Comparison of ENCODE assay signal across 8 mouse cellular contexts in the genomic region with DNA sequence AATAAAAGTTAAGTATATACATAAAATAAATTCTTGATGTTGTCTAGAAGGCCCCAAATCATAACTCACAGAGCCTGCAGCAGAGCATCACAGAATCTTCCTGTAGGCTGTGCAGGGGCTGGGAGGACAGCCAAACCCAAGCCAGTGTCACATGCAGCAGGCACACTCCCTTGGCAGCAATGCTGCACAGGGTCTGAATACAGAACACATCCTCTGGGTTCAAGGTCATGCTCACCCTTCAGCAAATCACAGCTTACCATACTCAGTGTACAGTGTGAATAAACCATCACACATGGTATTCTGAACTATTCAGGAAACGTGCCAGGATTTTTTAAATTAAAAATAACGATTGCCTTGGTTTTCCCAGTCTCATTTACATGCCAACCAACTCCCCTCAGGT. TPM values are rescaled to one million over a fixed set of nuclear protein-coding genes. Genes with fewer than 3 reads are reported as not detected.
DNase-seq lines count a peak whose midpoint lies in the region; ATAC-seq and TF ChIP-seq lines count a peak whose summit lies in the region.

No protein-coding gene starts in this region.

- no peak for TF ChIP-seq CTCF in left cerebral cortex, adult 2 months (IDR thresholded peaks at IDR 0.05)

- intact Hi-C loops in left cerebral cortex, adult 2 months (cut with DNase I), result loop anchor here (5.0 kb wide), 1 partner anchor 53 kb away; a partner anchor contains a TSS

- no peaks in the 10 kb centered on the region for H3K9me3 ChIP-seq in intestine, embryonic 16.5 days (ENCODE audit: control insufficient read depth, low read length)

- DNase-seq in left cerebral cortex, adult 2 months (ENCODE audit: extremely low spot score in 1 of 2, low spot score in 2 of 2), result no peak
- no peak for DNase-seq in left cerebral cortex, adult 18-20 months (ENCODE audit: low spot score in 2 of 2)
- DNase-seq in brain, adult 2 months (ENCODE audit: low read depth, low spot score), result peak; percentile 58
- peak; percentile 98 for DNase-seq in heart, adult 11 months
- DNase-seq in lung, postnatal 36 days, result peak; percentile 62
- DNase-seq in thymus, postnatal 10 days (ENCODE audit: low spot score in 2 of 2), result no peak
- no peak for DNase-seq in frontal cortex, postnatal 25 days (ENCODE audit: low spot score in 2 of 2)

- H3K27ac ChIP-seq in left cerebral cortex, adult 2 months, result peak overlapping the region; percentile 54
- H3K27ac ChIP-seq in intestine, embryonic 16.5 days (ENCODE audit: low read length), result peak overlapping the region; percentile 77

- H3K4me3 ChIP-seq in left cerebral cortex, adult 2 months, result no peak overlapping the region
- H3K4me3 ChIP-seq in intestine, embryonic 16.5 days (ENCODE audit: low read length), result no peak overlapping the region

- no peaks in the 10 kb centered on the region for H3K27me3 ChIP-seq in intestine, embryonic 16.5 days (replicated peaks; ENCODE audit: control insufficient read depth, insufficient read depth, low read length)

- H3K4me2 ChIP-seq in intestine, embryonic 16.5 days (ENCODE audit: low read depth, low read length), result no peak overlapping the region

- no peaks in the 10 kb centered on the region for H3K36me3 ChIP-seq in intestine, embryonic 16.5 days (ENCODE audit: control insufficient read depth, insufficient read depth, low read length)

- WGBS in intestine, embryonic 16.5 days, result 47% methylated on average over 2 of the region's 2 CpGs

- H3K9ac ChIP-seq in intestine, embryonic 16.5 days (ENCODE audit: low read depth, low read length), result peak overlapping the region; percentile 7; the same call in 1 of the 2 replicates

- ATAC-seq in intestine, embryonic 16.5 days, result peak; percentile 46; the same call in 1 of the 2 replicates

- H3K4me1 ChIP-seq in intestine, embryonic 16.5 days (ENCODE audit: control insufficient read depth, insufficient read depth, low read length), result peaks cover 24% of the 10 kb centered on the region

RNA-seq across cellular contexts. Expression of a gene that starts 52.7 kb away (rescaled TPM):
- total RNA-seq in left cerebral cortex, adult 2 months (2021), result 100 to 1,000 TPM; 248 to 258 TPM
- total RNA-seq in left cerebral cortex, adult 18-20 months (2021), result 100 to 1,000 TPM; 239 to 240 TPM
- polyA plus RNA-seq in intestine, embryonic 16.5 days (2015; fragmentation: Nextera tagmentation; extraction: Ambion mirVana), result 31.5 and 34.0 TPM in 2 replicates

Comparison
In these comparisons a context has a peak if more than half of its experiments do, and no peak if none do; other contexts are left out.
1. DNase-seq: peak in brain, adult 2 months (single experiment), heart, adult 11 months (single experiment) and lung, postnatal 36 days (single experiment); none in left cerebral cortex, adult 2 months (0 of 2), left cerebral cortex, adult 18-20 months (0 of 2), thymus, postnatal 10 days (0 of 2) and frontal cortex, postnatal 25 days (0 of 2).